Mouse (Mus musculus) forebrain, embryonic 11.5 days (tissue): ENCODE data around the gene Cgnl1. TPM values are rescaled to one million over a fixed set of nuclear protein-coding genes. Genes with fewer than 3 reads are reported as not detected.

ENCODE experiments used
- ATAC-seq: fragments of 200-750 bp; cut with Nextera tagmentation; replicated peaks from 2 replicates; pipeline ENCODE4 v1.8.0; 2017; ENCODE audit warnings: moderate TSS enrichment; ENCODE audit not compliant: low FRiP score
- DNase-seq: peaks from one replicate; pipeline ENCODE4 v3.0.0-alpha.2; 2017; ENCODE audit warnings: low spot score
- H3K27ac ChIP-seq: fragments of 300-500 bp; sonication (generic); 2 replicates; pipeline ENCODE4 v1.5.1; 2014; ENCODE audit warnings: low read depth, low read length
- H3K27me3 ChIP-seq: fragments of 300-500 bp; sonication (generic); 2 replicates; pipeline ENCODE4 v1.6.1; 2014; ENCODE audit warnings: mild to moderate bottlenecking, low read length, mixed read lengths; ENCODE audit not compliant: control insufficient read depth, insufficient read depth
- H3K36me3 ChIP-seq: fragments of 300-500 bp; sonication (generic); 2 replicates; pipeline ENCODE4 v1.6.1; 2014; ENCODE audit warnings: mild to moderate bottlenecking, low read length, moderate library complexity, mixed read lengths; ENCODE audit not compliant: control insufficient read depth, insufficient read depth
- H3K4me1 ChIP-seq: fragments of 300-500 bp; sonication (generic); replicated peaks from 2 replicates; pipeline ENCODE4 v1.6.1; 2014; ENCODE audit warnings: low read length, mixed read lengths; ENCODE audit not compliant: control insufficient read depth, insufficient read depth
- H3K4me2 ChIP-seq: fragments of 300-500 bp; sonication (generic); 2 replicates; pipeline ENCODE4 v1.6.1; 2014; ENCODE audit warnings: low read depth, mild to moderate bottlenecking, low read length, moderate library complexity, mixed read lengths; ENCODE audit not compliant: severe bottlenecking
- H3K4me3 ChIP-seq: fragments of 300-500 bp; sonication (generic); 2 replicates; pipeline ENCODE4 v1.5.1; 2014; ENCODE audit warnings: low read depth, low read length
- H3K9ac ChIP-seq: fragments of 300-500 bp; sonication (generic); 2 replicates; pipeline ENCODE4 v1.6.1; 2014; ENCODE audit warnings: low read length
- H3K9me3 ChIP-seq: fragments of 300-500 bp; sonication (generic); 2 replicates; pipeline ENCODE4 v1.6.1; 2016; ENCODE audit warnings: low read length, mixed read lengths; ENCODE audit not compliant: control insufficient read depth
- WGBS: fragments of 180-500 bp; shearing (Covaris S2); extraction: QIAGEN DNeasy Blood & Tissue Kit; methylation state at CpG from one replicate; pipeline ENCODE4 v1.1.7; 2014; 5-methylcytosine and 5-hydroxymethylcytosine counted together
- polyA plus RNA-seq: library from polyadenylated mRNA; unstranded; fragments of >200 nt; fragmentation: Nextera tagmentation; extraction: Ambion mirVana; gene quantifications from 2 replicates; pipeline ENCODE4 v1.2.1, GENCODE M21; 2014

Cgnl1 gene
- polyA plus RNA-seq, 1 experiment from 2014 or later: 5.9 TPM

- Histone ChIP-seq H3K4me1 (no peaks in the 10 kb centered on the region), H3K9me3 (no peaks in the 10 kb centered on the region; the same call in 1 of the 2 replicates), H3K27me3 (no peaks in the 10 kb centered on the region), H3K9ac (no peak overlapping the region), H3K4me3 (no peak overlapping the region), H3K4me2 (no peak overlapping the region), H3K36me3 (no peaks in the 10 kb centered on the region), H3K27ac (no peak overlapping the region)
- ATAC-seq: no peak
- 94% methylated on average over 3 of the region's 3 CpGs for WGBS
- DNase-seq: no peak
These were observed 116.5 kb downstream of the Cgnl1 start for GRCm38 (mm10) chr9:71654861-71655260.

GRCm38 (mm10) chr9:71646115-71646514 lies 125.3 kb downstream of the Cgnl1 start:
- no peaks in the 10 kb centered on the region for H3K27me3 ChIP-seq
- H3K27ac ChIP-seq: no peak overlapping the region
- no peak overlapping the region for H3K4me3 ChIP-seq
- no peak for ATAC-seq
- no peak overlapping the region for H3K9ac ChIP-seq
- no peak overlapping the region for H3K4me2 ChIP-seq
- DNase-seq: peak; percentile 76
- 36% methylated on average over 6 of the region's 6 CpGs for WGBS
- H3K36me3 ChIP-seq: no peaks in the 10 kb centered on the region
- H3K4me1 ChIP-seq: no peaks in the 10 kb centered on the region
- no peaks in the 10 kb centered on the region; the same call in 1 of the 2 replicates for H3K9me3 ChIP-seq

DNA sequence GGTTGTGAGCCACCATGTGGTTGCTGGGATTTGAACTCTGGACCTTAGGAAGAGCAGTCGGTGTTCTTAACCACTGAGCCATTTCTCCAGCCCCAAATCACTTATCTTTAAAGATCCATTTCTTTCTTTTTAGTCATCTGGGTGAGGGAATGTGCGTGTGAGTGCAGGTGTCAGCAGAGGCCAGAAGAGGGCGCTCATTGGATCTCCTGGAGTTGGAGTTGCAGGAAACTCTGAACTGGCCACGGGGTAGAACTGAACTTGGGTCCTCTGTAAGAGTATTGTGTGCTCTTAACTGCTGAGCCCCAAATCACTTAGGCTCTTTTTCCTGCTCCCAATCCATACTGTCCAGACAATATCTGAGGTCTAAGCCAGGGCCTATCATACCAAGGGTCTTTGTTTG lies 127.8 kb downstream of the Cgnl1 start:
- H3K9me3 ChIP-seq: no peaks in the 10 kb centered on the region; the same call in 1 of the 2 replicates
- H3K27ac ChIP-seq: no peak overlapping the region
- H3K27me3 ChIP-seq: no peaks in the 10 kb centered on the region
- DNase-seq: no peak
- H3K4me2 ChIP-seq: no peak overlapping the region
- H3K4me1 ChIP-seq: no peaks in the 10 kb centered on the region
- H3K4me3 ChIP-seq: no peak overlapping the region
- no peak overlapping the region for H3K9ac ChIP-seq
- H3K36me3 ChIP-seq: no peaks in the 10 kb centered on the region
- no peak for ATAC-seq
- WGBS: 90% methylated on average over 4 of the region's 4 CpGs

- H3K9me3 ChIP-seq: no peaks in the 10 kb centered on the region; the same call in 1 of the 2 replicates
- ATAC-seq (no peak), DNase-seq (no peak)
- no peaks in the 10 kb centered on the region for H3K4me1 ChIP-seq
- H3K27ac ChIP-seq: no peak overlapping the region
- H3K36me3 ChIP-seq: no peaks in the 10 kb centered on the region
- no peak overlapping the region for H3K4me3 ChIP-seq
- no peak overlapping the region for H3K9ac ChIP-seq
- 95% methylated on average over 3 of the region's 3 CpGs for WGBS
- H3K4me2 ChIP-seq: no peak overlapping the region
- H3K27me3 ChIP-seq: no peaks in the 10 kb centered on the region
These were observed 129.1 kb downstream of the Cgnl1 start for GRCm38 (mm10) chr9:71642270-71642669.

DNA sequence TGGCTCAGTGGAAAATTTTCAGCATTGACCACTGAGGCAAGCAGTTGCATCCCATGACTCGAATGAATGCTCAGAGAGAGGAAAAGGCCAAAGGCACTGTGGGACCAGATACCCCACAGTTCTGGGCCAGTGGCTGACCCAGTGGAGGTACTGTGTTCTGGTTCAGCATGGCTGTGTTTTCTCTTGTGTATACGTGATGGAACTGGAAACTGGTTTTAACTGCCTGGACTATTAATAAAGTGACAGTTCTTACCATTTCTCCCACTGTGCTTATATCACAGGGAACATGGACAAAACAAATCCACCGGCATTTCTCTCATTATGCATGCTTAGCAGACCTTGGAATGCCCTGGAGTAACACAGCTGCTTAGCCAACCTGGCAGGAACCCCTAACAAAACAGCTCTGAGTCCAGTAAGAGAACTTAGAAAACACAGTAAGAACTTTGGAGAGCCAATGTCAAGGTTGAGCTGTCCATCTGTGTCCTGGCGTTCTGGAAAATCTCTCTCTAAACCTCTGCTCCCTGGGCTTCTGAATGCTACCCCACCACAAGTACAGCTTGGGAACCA lies 131.0 kb downstream of the Cgnl1 start:
- Histone ChIP-seq H3K9ac (no peak overlapping the region), H3K9me3 (no peaks in the 10 kb centered on the region; the same call in 1 of the 2 replicates), H3K4me1 (no peaks in the 10 kb centered on the region), H3K36me3 (no peaks in the 10 kb centered on the region), H3K4me3 (no peak overlapping the region), H3K27me3 (no peaks in the 10 kb centered on the region), H3K27ac (no peak overlapping the region), H3K4me2 (no peak overlapping the region)
- ATAC-seq (no peak), DNase-seq (no peak)
- WGBS: 87% methylated on average over 4 of the region's 4 CpGs

GRCm38 (mm10) chr9:71638198-71638597 lies 133.2 kb downstream of the Cgnl1 start:
- Histone ChIP-seq H3K4me2 (no peak overlapping the region), H3K9me3 (no peaks in the 10 kb centered on the region; the same call in 1 of the 2 replicates), H3K4me1 (no peaks in the 10 kb centered on the region), H3K27ac (no peak overlapping the region), H3K36me3 (no peaks in the 10 kb centered on the region), H3K4me3 (no peak overlapping the region), H3K9ac (no peak overlapping the region), H3K27me3 (no peaks in the 10 kb centered on the region)
- ATAC-seq: no peak
- WGBS: 72% methylated on average over 11 of the region's 11 CpGs
- DNase-seq: no peak

DNA sequence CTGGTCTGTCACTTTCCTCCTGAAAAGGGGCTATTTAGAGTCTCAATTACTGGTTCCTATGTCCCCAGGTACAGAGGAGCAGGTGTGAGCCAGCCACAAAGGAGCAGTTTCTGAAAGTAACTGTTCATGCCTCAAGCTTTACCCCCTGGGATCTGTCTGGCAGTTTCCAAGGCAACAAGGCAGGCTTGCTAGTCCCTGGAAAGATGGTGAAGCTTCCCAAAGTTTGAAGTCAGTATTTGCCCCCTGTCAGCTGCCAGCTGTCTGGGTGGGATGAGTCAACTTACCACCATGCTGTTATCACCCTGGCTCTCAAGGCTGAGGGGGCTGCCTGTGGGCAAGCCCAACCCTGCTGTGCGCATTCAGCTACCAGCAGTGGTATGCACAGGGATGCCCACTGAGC lies 134.5 kb downstream of the Cgnl1 start:
- ATAC-seq (no peak), DNase-seq (no peak)
- Histone ChIP-seq H3K9me3 (no peaks in the 10 kb centered on the region), H3K4me2 (no peak overlapping the region), H3K27ac (no peak overlapping the region), H3K4me3 (no peak overlapping the region), H3K27me3 (no peaks in the 10 kb centered on the region), H3K9ac (no peak overlapping the region), H3K4me1 (no peaks in the 10 kb centered on the region), H3K36me3 (no peaks in the 10 kb centered on the region)
- WGBS: 88% methylated on average over 1 of the region's 1 CpGs

DNA sequence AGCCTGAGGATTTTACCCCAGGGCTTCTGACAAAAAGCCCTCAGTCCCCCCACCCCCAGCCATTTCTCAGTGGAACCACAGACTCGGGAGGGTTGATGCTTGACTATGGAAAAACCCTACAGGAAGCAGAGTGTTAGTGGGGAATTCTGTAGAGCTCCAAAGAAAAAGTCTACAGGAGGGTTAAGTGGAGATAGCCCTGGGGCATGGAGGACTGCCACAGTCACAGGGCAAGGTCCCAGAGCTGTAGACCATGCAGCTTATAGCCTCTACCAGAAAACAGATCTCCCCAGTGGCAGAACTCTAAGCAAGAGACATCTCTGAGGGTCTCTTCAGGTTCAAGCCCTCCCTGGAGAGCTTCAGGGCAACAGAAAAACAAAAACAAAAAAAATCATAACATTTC lies 135.8 kb downstream of the Cgnl1 start:
- Histone ChIP-seq H3K4me2 (no peak overlapping the region), H3K4me3 (no peak overlapping the region), H3K4me1 (no peaks in the 10 kb centered on the region), H3K9me3 (no peaks in the 10 kb centered on the region), H3K27ac (no peak overlapping the region), H3K27me3 (no peaks in the 10 kb centered on the region), H3K36me3 (no peaks in the 10 kb centered on the region), H3K9ac (no peak overlapping the region)
- DNase-seq (no peak), ATAC-seq (no peak)
- 86% methylated on average over 1 of the region's 1 CpGs for WGBS

DNA sequence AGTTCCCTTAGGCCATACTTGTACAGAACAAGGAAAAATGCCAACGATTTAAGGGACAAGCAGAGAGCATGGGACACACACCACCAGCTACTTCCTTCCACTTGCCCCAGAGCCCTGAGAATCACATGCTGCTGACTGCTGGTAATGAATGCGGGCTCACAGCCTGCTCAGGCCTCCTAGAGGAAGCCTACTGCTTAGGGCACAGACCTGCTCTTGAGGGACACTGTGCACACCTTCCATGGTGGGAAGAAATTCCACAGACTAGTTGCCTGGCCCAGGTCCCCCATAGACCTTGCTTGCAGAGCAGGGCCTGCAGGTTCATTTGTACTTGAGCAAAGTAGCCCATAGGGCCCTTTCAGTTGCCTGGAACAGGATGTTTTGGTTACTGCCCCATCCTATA lies 136.5 kb downstream of the Cgnl1 start:
- ATAC-seq: no peak

More for the DNA sequence above, 136.5 kb downstream of the Cgnl1 start:
- Histone ChIP-seq H3K9me3 (no peaks in the 10 kb centered on the region), H3K4me3 (no peak overlapping the region), H3K27me3 (no peaks in the 10 kb centered on the region), H3K36me3 (no peaks in the 10 kb centered on the region), H3K9ac (no peak overlapping the region), H3K4me2 (no peak overlapping the region), H3K27ac (no peak overlapping the region), H3K4me1 (no peaks in the 10 kb centered on the region)
- no peak for DNase-seq
- WGBS: 92% methylated on average over 2 of the region's 2 CpGs
